Mouse (Mus musculus): ENCODE measurements around the gene Cadm4.

DNA sequence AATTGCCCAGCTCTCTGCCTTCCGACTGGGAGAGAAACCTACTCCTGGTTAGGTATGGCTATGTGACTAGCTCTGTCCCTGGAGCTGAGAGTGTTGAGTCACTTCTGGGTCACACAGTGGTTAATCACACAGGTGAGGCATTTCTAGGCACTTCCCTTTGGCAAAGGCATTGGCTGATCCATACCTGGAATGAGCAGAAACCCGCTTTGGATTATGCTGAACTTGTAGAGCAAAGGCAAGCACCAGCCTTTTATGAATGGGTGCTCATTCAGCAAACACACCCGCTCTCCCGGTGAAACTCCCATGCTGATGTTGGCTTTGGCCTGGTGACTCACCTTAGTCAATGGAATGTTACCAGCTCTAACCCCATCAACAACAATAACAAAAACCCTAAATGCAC is 57.9 kb downstream of the Cadm4 start:
- TF ChIP-seq CHD2 (IDR thresholded peaks at IDR 0.05; ENCODE audit: low read depth, low read length) = no peak
- TF ChIP-seq ZNF384 (IDR thresholded peaks at IDR 0.05; ENCODE audit: low read depth, low read length) = no peak
- no peak for TF ChIP-seq MAFK (IDR thresholded peaks at IDR 0.05; ENCODE audit: insufficient read depth, low read depth, low read length)
- TF ChIP-seq HCFC1 (IDR thresholded peaks at IDR 0.05; ENCODE audit: borderline replicate concordance, insufficient read depth, low read length) = no peak
- TF ChIP-seq ZC3H11A (IDR thresholded peaks at IDR 0.05; ENCODE audit: borderline replicate concordance, low read depth, low read length) = no peak
